Mouse (Mus musculus): ENCODE data around the gene Mettl9. TPM values are rescaled to one million over a fixed set of nuclear protein-coding genes. Genes with fewer than 3 reads are reported as not detected.

Gene Mettl9
- polyA plus RNA-seq, 1 experiment = 44.1 TPM

DNA sequence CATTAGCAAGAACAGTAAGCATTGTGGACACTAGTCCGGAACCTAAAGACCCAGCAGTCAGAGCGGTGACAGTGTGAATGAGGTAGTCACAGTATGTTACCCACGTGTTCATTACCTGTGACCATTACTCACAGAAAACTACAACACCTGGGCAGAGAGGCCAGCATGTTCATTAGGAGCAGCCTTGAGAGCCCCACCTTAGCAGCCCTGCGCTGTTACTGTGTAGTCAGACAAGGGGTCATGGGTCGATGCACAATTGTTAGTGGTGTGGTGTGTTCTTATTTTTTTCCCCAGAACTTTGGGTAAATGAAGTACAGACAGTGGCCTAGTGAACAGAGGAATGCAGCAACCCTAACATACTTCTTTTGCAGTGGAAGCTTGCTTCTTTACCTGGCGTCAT is 43.1 kb downstream of the Mettl9 start:
- TF ChIP-seq GATA1 (IDR thresholded peaks at IDR 0.05; ENCODE audit: low read length) = no peak

DNA sequence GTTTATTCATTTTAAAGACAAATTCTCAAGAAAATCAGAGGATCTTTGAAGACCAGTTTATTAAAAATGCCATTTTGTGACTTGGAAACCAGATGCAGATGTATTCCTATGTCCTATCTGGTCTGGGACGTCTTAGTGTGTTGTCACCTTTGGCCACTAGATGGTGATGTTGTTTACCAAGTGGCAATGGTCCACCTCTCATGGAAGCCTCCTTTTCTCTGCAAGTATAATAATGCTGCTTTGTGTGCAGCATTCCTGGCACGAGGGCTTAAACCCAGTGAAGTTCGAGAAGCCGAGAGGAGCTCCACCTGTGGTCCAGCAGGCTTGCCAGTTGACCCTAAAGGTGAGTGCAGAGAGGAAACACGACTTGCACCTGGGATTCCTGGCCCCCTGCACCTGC is 43.6 kb downstream of the Mettl9 start:
- TF ChIP-seq GATA1 (IDR thresholded peaks at IDR 0.05; ENCODE audit: low read length) = no peak

DNA sequence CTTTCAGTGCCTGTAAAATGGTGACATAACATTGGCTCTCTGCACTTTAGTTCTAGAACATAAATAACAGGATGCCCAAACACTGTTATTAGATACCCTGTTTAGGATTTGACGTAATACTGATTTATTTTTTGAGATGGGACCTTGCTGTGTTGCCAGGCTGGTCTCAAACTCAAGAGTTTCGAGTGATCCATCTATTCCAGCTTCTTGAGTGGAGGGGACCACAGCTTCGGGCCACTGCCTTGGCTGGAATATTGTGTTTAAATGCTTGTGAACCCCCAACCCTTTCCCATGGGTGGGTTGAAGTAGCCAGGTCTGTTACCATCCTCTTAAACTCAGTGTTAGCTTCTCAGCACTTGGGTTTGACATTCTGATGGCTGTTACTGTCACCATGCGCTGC is 47.1 kb downstream of the Mettl9 start, which contains the start of gene Otoa:
TSS of gene Otoa (plus strand) at position 301 of the 400 bp plus-strand sequence.
- no peak for TF ChIP-seq GATA1 (IDR thresholded peaks at IDR 0.05; ENCODE audit: low read length)

DNA sequence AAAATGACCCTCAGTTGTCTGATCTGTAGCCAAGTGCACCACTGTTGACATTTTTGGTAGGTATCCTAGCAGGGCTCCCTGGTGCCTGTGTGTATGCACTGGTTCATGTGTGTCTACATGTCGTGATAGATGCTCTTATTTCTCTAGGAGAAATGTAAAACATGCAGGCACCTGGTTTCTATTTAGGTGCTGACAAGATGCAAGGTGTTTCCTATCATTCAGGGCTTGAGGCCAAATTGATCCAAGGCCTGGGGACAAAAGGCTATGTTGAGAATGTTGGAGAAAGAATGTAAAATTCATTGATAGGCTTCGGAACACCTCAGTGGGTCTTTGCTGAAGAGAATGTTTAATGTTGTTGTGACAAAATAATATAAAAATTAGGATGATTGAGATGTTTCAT is 47.6 kb downstream of the Mettl9 start:
- no peak for TF ChIP-seq GATA1 (IDR thresholded peaks at IDR 0.05; ENCODE audit: low read length)

DNA sequence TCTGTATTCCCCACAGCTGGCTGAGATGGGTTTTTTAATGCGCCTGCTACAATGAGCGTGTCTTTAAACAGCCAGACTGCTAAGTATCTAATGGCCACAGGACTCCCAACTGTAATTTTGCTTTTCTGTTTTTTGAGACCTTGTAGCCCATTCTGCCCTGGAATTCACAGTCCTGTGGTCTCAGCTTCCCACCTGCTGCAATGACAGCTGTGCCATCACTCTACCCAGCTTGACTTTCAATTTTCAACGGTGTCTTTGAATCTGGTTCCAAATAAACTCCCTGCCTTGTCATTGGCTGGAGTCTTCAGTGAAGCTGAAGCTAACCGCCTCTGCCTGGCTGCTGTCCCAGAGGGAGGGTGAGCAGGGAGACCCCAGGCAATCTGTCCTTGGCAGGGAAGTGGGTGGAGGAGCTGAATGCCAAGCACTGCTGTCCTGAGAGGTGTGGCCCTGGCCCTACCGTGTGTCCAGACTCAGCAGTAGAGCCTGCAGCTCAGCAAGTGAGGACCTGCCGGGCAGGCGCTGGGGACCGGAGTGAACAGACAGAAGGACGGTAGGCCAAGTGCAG is 48.8 kb downstream of the Mettl9 start:
- TF ChIP-seq GATA1 (IDR thresholded peaks at IDR 0.05; ENCODE audit: low read length) = no peak

DNA sequence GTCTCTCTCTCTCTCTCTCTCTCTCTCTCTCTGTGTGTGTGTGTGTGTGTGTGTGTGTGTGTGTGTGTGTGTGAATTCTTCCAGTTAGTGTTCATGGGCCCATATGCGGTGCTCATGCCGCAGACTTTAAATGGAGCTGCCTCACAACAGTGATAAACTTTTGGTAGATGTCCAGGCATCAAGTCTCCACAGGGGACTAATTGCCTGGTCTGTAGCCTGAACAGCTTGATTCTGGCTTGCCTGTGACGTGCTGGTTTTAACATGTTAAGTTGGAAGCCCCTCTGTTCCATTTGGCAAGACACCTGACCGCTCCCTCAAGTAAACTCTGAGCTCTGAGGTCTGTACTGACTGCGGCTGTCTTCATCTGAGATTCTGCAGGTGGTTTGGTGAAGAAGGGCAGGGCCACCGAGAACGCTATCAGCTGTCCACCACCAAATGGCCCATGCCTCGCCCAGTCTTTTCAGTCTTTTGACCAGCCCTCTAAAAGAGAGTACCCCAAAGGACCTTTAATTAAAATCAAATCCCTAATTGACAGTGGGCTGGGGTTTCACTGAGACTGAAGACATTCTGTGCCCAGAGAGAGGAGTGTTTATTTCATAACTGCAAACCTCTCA is 50.7 kb downstream of the Mettl9 start:
- TF ChIP-seq GATA1 (IDR thresholded peaks at IDR 0.05; ENCODE audit: low read length) = no peak

DNA sequence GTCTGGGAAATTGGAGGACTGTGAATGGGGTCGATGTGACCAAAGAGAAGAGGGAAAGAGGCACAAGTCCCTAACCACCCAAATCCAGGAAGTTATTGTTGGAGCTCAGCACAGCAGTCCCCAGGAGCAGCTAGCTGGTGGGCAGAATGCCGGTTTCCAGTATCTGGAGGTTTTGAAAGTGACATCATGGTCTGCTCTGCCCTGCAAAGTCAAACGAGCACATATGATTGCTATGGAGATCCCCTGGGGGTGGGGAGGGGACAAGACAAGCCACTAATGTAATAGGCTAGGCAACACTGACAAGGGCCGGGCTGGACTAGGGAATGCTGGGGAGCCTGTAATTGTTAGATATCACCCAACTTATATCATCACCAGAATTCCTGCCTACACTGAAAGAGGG is 51.3 kb downstream of the Mettl9 start:
- no peak for TF ChIP-seq GATA1 (IDR thresholded peaks at IDR 0.05; ENCODE audit: low read length)

DNA sequence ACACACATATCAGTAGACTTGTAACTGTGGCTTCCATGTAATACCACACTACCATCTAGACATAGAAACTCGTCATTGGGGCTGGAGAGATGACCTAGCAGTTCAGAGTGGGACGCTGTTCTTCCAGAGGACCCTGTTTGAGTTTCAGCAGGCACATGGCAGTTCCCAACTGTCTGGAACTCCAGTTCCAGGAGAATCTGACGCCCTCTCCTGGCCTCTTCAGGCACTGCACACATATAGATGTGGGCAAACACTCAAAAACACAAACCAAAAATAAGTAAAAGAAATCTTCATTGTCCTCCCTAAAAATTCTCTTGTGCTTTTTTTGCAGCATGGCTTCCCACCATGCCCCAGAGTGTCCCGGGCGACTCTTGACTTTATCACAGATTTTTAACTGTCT is 54.5 kb downstream of the Mettl9 start:
- no peak for TF ChIP-seq GATA1 (IDR thresholded peaks at IDR 0.05; ENCODE audit: low read length)

DNA sequence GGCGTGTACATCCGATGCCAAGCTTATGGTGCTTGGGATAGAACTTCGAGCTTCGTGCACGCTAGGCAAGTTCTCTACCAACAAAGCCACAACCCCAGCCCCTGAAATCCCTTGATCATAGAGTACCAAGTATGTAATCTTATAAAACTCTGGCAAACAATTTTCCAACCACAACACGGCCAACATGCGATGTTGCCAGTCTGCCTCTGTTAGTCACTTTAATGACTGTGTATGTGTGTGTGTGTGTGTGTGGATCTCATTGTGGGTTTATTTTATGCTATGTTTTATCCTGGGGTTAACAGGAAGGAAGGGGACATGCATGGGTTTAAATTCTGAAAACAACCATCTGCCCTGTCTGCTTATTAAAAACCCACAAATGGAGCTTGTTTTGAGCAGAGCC is 56.5 kb downstream of the Mettl9 start:
- TF ChIP-seq GATA1 (IDR thresholded peaks at IDR 0.05; ENCODE audit: low read length) = no peak

DNA sequence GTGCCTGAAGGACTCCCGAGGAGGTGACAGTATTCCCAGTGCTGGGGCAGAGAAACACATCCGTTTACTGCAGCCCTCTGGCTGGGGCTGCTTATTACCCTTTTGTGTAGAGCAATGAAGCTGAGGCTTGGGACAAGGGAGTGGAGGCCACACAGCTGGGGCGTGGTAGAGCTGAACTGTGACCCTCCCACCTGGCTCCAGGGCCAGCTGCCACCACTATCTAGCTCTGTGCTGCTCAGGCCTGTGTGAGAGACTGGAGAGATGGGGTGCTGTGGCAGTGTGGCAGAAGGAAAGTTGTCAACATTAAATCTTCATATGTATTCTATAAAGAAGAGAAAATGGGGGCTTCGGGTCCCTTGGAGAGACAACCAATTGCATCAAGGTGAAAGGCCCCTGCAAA is 58.8 kb downstream of the Mettl9 start:
- TF ChIP-seq GATA1 (IDR thresholded peaks at IDR 0.05; ENCODE audit: low read length) = no peak

DNA sequence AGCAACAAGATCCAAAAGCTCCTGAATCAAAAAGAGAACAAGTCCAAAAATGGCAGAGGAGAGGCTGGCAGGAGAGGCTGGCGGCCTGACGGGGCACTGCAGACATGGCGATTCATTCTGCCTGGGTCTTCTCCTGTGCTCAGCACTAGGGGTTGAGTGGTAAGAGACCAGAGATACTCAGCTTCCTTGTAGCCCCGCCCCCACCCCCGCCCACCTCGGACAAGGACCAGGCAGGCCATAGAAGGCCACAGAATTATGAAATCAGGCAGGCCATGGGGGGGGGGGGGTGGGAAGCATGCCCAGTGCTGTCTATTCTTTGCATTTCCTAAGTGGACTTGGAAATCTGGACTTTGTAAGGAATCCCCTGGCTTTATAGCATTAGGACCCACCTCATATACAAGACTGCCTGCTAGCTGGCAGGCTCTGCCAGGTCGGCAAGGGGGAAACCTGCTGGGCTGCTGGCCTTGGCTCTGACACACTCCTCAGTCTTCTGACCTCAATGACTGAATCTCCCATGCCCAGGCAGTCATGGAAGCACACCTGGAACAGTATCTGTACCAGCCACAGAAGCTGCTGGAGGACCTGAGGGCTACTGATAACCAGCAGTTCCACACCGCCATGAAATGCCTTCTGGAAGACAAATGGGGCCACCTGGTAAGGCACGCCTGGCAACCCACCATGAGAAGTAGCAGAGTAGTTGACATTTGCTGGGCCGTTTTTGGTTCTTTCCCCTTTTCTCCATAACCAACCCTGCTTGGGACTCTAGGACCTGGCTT is 64.6 kb downstream of the Mettl9 start:
- no peak for TF ChIP-seq GATA1 (IDR thresholded peaks at IDR 0.05; ENCODE audit: low read length)

DNA sequence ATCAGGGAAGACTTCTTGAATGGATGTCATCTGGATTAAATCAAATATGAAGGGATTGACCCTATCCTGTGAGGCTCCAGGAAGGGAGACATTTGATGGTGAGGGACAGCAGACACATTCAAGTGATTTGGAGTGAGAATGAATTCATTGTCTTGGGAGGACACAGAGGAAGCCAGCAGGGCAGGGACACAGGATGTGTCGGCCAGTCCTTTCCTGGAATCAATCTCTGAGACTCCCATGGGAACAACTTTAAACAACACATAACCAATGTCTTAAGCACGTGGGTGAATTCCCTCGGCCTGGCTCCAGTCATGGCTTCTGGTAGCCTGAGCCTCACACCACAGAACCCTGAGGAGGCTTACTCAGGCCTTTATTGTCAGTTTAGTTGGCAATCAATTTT is 73.6 kb downstream of the Mettl9 start:
- no peak for TF ChIP-seq GATA1 (IDR thresholded peaks at IDR 0.05; ENCODE audit: low read length)

DNA sequence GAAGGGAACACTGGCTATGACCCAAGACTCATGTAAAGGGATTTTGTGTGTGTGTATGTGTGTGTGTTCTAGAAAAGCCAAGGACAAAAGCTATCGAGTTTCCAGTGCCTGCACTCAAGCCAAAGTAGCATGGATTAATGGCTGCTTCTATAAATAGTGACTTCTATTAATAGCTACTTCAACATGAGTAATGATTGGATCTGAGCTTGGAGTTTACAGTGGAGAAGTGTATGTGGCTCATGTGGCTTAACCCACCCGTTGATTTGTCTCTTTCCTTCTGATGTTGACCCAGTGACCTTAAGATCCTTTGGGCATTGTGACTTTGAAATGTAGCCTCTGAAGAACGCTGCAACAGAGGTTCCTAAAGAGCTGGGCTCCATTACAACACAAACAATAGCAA is 77.1 kb downstream of the Mettl9 start:
- TF ChIP-seq GATA1 (IDR thresholded peaks at IDR 0.05; ENCODE audit: low read length) = no peak

DNA sequence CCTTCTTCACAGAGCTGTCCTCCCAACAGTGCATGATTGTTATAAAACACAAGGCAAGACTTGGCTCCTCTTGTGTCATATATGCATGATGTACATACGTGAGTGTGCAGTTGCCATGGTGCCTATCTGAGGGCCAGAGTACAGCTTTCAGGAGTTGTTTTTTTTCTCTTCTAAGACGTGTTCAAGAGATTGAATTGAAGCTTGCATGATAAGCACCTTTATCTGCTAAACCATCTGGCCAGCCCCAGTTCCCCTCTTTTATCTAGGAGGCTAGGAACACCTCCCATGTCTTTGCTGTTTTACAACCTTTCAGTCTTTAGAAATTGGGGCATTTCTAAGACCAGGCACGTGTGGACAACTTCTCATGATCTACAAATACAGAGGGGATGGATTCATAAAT is 77.5 kb downstream of the Mettl9 start:
- peak; percentile 58 for TF ChIP-seq GATA1 (IDR thresholded peaks at IDR 0.05; ENCODE audit: low read length)

DNA sequence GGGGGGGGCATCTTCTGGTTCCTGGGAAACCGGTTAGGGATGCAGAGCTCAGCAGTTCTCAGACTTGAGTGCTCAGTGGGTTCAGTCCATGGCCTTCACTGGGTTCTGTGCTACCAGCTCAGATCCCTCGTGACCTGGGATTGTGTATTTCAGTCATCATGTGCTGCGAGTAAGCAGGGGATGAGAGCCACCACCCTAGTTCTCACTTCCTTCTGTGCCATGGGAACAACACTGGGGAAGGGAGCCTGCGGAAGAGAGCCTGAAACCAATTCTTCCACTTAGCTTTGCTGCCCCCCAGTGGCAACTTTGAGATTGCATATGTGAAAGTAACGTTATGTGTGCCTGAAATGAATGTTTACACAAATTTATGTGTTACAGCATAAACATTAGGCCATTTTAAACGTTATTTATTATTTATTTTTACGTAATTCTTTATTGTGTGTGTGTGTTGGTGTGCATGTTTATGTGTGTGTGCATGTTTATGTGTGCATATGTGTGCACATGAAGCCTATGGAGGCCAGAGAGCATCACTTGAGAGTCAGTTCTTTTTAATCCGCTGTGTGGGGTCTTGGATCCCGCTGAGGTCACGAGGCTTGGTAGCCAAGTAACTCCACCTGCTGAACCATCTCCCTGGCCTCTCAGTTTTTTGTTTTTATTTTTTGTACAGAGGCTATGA is 86.0 kb downstream of the Mettl9 start:
- no peak for TF ChIP-seq GATA1 (IDR thresholded peaks at IDR 0.05; ENCODE audit: low read length)

Other genes with a start within 250 kb of the Mettl9 start
- not detected in 2 replicates for gene Gm5737, start 222.1 kb upstream of the Mettl9 start, polyA plus RNA-seq (2012)
- gene Eef2k, start 191.6 kb upstream of the Mettl9 start, polyA plus RNA-seq (2012) = 96.0 and 102 TPM in 2 replicates
- gene Polr3e, start 116.7 kb upstream of the Mettl9 start, polyA plus RNA-seq (2012) = 34.0 and 36.9 TPM in 2 replicates
- 12.0 and 16.6 TPM in 2 replicates for gene Cdr2, start 52.1 kb upstream of the Mettl9 start, polyA plus RNA-seq (2012)
- not detected in 2 replicates for gene Mfsd13b, start 51.9 kb upstream of the Mettl9 start, polyA plus RNA-seq (2012)
- gene Igsf6, start 40.1 kb downstream of the Mettl9 start, polyA plus RNA-seq (2012) = not detected in 2 replicates
- gene Otoa, start 47.2 kb downstream of the Mettl9 start, polyA plus RNA-seq (2012) = 0.13 and 0.14 TPM in 2 replicates

Data from G1E-ER4 (cell line).